Mouse (Mus musculus) lung, postnatal 0 days (tissue): Measurements from ENCODE around the gene Ogfrl1. TPM values are rescaled to one million over a fixed set of nuclear protein-coding genes. Genes with fewer than 3 reads are reported as not detected.

Experiments used
- ATAC-seq: fragments of 200-750 bp; cut with Nextera tagmentation; 2 replicates; pipeline ENCODE4 v1.8.0; 2017; ENCODE audit warnings: moderate library complexity
- DNase-seq: peaks from one replicate; pipeline ENCODE4 v3.0.0-alpha.2; 2016; ENCODE audit warnings: low spot score
- H3K27ac ChIP-seq: fragments of 300-500 bp; sonication (generic); 2 replicates; pipeline ENCODE4 v1.5.1; 2014; ENCODE audit warnings: antibody characterized with exemption, mild to moderate bottlenecking, low read length, mixed read lengths
- H3K27me3 ChIP-seq: fragments of 300-500 bp; sonication (generic); replicated peaks from 2 replicates; pipeline ENCODE4 v1.6.1; 2014; ENCODE audit warnings: low read length, mixed read lengths; ENCODE audit not compliant: insufficient read depth
- H3K36me3 ChIP-seq: fragments of 300-500 bp; sonication (generic); 2 replicates; pipeline ENCODE4 v1.6.1; 2014; ENCODE audit warnings: low read length, mixed read lengths; ENCODE audit not compliant: insufficient read depth
- H3K4me1 ChIP-seq: fragments of 300-500 bp; sonication (generic); 2 replicates; pipeline ENCODE4 v1.6.1; 2014; ENCODE audit warnings: antibody characterized with exemption, low read depth, low read length, mixed read lengths; ENCODE audit not compliant: insufficient read depth
- H3K4me2 ChIP-seq: fragments of 300-500 bp; sonication (generic); replicated peaks from 2 replicates; pipeline ENCODE4 v1.6.1; 2014; ENCODE audit warnings: low read depth, mild to moderate bottlenecking, low read length, moderate library complexity, mixed read lengths
- H3K4me3 ChIP-seq: fragments of 300-500 bp; sonication (generic); 2 replicates; pipeline ENCODE4 v1.5.1; 2014; ENCODE audit warnings: low read depth, low read length
- H3K9ac ChIP-seq: fragments of 300-500 bp; sonication (generic); replicated peaks from 2 replicates; pipeline ENCODE4 v1.6.1; 2014; ENCODE audit warnings: low read depth, mild to moderate bottlenecking
- H3K9me3 ChIP-seq: fragments of 300-500 bp; sonication (generic); 2 replicates; pipeline ENCODE4 v1.6.1; 2016; ENCODE audit warnings: low read length, mixed read lengths
- CTCF ChIP-seq: IDR thresholded peaks from 2 replicates; pipeline ENCODE4 v1.5.1; 2016; ENCODE audit warnings: antibody characterized with exemption, mild to moderate bottlenecking
- EP300 ChIP-seq: IDR thresholded peaks from 2 replicates; pipeline ENCODE4 v1.6.1; 2016; ENCODE audit warnings: antibody characterized with exemption, mild to moderate bottlenecking, control low read depth
- WGBS: fragments of 180-500 bp; shearing (Covaris S2); extraction: QIAGEN DNeasy Blood & Tissue Kit; methylation state at CpG from one replicate; pipeline ENCODE4 v1.1.7; 2014; 5-methylcytosine and 5-hydroxymethylcytosine counted together
- polyA plus RNA-seq: library from polyadenylated mRNA; unstranded; fragments of >200 nt; fragmentation: Nextera tagmentation; extraction: Ambion mirVana; gene quantifications from 2 replicates; pipeline ENCODE4 v1.2.1, GENCODE M21; 2015

Gene Ogfrl1
- polyA plus RNA-seq, 1 experiment from 2014 or later: 11.1 TPM

GRCm38 (mm10) chr1:23382806-23383653 is 14.5 kb downstream of the Ogfrl1 start:
- TF ChIP-seq CTCF (no peak), EP300 (peak; percentile 85)
- whole genome bisulfite sequencing: under 1% methylated on average over 44 of the region's 93 CpGs

GRCm38 (mm10) chr1:23382461-23382805 is 15.1 kb downstream of the Ogfrl1 start:
- H3K4me2 ChIP-seq: peak overlapping the region; percentile 97
- H3K4me1 ChIP-seq: peaks cover 3% of the 10 kb centered on the region; the same call in 1 of the 2 replicates
- peak overlapping the region; percentile 74 for H3K4me3 ChIP-seq
- H3K9ac ChIP-seq: peak overlapping the region; percentile 48; the same call in 1 of the 2 replicates
- H3K27me3 ChIP-seq: no peaks in the 10 kb centered on the region
- ATAC-seq (no peak), DNase-seq (no peak)
- H3K9me3 ChIP-seq: no peaks in the 10 kb centered on the region
- TF ChIP-seq CTCF (no peak), EP300 (no peak)
- 0% methylated on average over 19 of the region's 21 CpGs for WGBS
- peak overlapping the region; percentile 75 for H3K27ac ChIP-seq
- H3K36me3 ChIP-seq: no peaks in the 10 kb centered on the region

More at GRCm38 (mm10) chr1:23382806-23383653, 14.5 kb downstream of the Ogfrl1 start:
- H3K4me2 ChIP-seq: peak overlapping the region; percentile 97
- no peaks in the 10 kb centered on the region for H3K9me3 ChIP-seq
- peak overlapping the region; percentile 74 for H3K4me3 ChIP-seq
- H3K4me1 ChIP-seq: peaks cover 3% of the 10 kb centered on the region; the same call in 1 of the 2 replicates
- ATAC-seq: peak; percentile 98
- H3K36me3 ChIP-seq: no peaks in the 10 kb centered on the region
- DNase-seq: peak; percentile 98
- H3K27ac ChIP-seq: peak overlapping the region; percentile 75
- H3K27me3 ChIP-seq: no peaks in the 10 kb centered on the region
- peak overlapping the region; percentile 48; the same call in 1 of the 2 replicates for H3K9ac ChIP-seq

GRCm38 (mm10) chr1:23382037-23382436 is 15.5 kb downstream of the Ogfrl1 start:
- no peak overlapping the region; the same call in 1 of the 2 replicates for H3K9ac ChIP-seq
- no peaks in the 10 kb centered on the region for H3K36me3 ChIP-seq
- H3K4me1 ChIP-seq: peaks cover 3% of the 10 kb centered on the region; the same call in 1 of the 2 replicates
- peak overlapping the region; percentile 74 for H3K4me3 ChIP-seq
- DNase-seq (no peak), ATAC-seq (no peak)
- no peaks in the 10 kb centered on the region for H3K9me3 ChIP-seq
- H3K27me3 ChIP-seq: no peaks in the 10 kb centered on the region
- peak overlapping the region; percentile 97 for H3K4me2 ChIP-seq
- no peak overlapping the region for H3K27ac ChIP-seq
- TF ChIP-seq CTCF (no peak), EP300 (no peak)
- 20% methylated on average over 9 of the region's 9 CpGs for WGBS

- Histone ChIP-seq H3K9me3 (no peaks in the 10 kb centered on the region), H3K9ac (no peak overlapping the region), H3K27me3 (no peaks in the 10 kb centered on the region), H3K27ac (no peak overlapping the region; the same call in 1 of the 2 replicates), H3K36me3 (peaks cover 6% of the 10 kb centered on the region; the same call in 1 of the 2 replicates), H3K4me1 (peaks cover 3% of the 10 kb centered on the region; the same call in 1 of the 2 replicates), H3K4me2 (peak overlapping the region; percentile 14; the same call in 1 of the 2 replicates), H3K4me3 (no peak overlapping the region)
- no peak for TF ChIP-seq EP300
- no peak for TF ChIP-seq CTCF
- DNase-seq (peak; percentile 52), ATAC-seq (no peak)
- WGBS: 51% methylated on average over 17 of the region's 17 CpGs
These were observed 17.4 kb downstream of the Ogfrl1 start for GRCm38 (mm10) chr1:23379911-23380740.

- DNase-seq (no peak), ATAC-seq (no peak)
- no peak for TF ChIP-seq CTCF
- no peak for TF ChIP-seq EP300
- Histone ChIP-seq H3K4me3 (no peak overlapping the region), H3K36me3 (peaks cover 6% of the 10 kb centered on the region; the same call in 1 of the 2 replicates), H3K27ac (no peak overlapping the region), H3K4me1 (peaks cover 3% of the 10 kb centered on the region; the same call in 1 of the 2 replicates), H3K4me2 (peak overlapping the region; percentile 14; the same call in 1 of the 2 replicates), H3K9ac (no peak overlapping the region), H3K27me3 (no peaks in the 10 kb centered on the region), H3K9me3 (no peaks in the 10 kb centered on the region)
- 76% methylated on average over 6 of the region's 6 CpGs for WGBS
These were observed 18.3 kb downstream of the Ogfrl1 start for GRCm38 (mm10) chr1:23379321-23379720.

GRCm38 (mm10) chr1:23377572-23377971 is 20.0 kb downstream of the Ogfrl1 start:
- Histone ChIP-seq H3K36me3 (peaks cover 6% of the 10 kb centered on the region), H3K27ac (no peak overlapping the region), H3K4me1 (no peaks in the 10 kb centered on the region; the same call in 1 of the 2 replicates), H3K4me2 (no peak overlapping the region), H3K9me3 (no peaks in the 10 kb centered on the region), H3K27me3 (no peaks in the 10 kb centered on the region), H3K4me3 (no peak overlapping the region), H3K9ac (no peak overlapping the region)
- DNase-seq: no peak
- no peak for ATAC-seq
- 81% methylated on average over 13 of the region's 13 CpGs for WGBS
- TF ChIP-seq EP300: no peak
- TF ChIP-seq CTCF: no peak
